Mouse (Mus musculus) ZHBTc4 (cell line): ENCODE measurements around the gene Lypla2.
A peak's percentile ranks its signal among the peaks of the same experiment; 100 is the strongest.

ENCODE experiments used
- DNase-seq: peaks from one replicate; pipeline ENCODE4 v3.0.0-alpha.2; 2011; ENCODE audit warnings: low read depth, low spot score

Lypla2 gene

GRCm38 (mm10) chr4:135921257-135922120 is 50.9 kb downstream of the Lypla2 start:
- DNase-seq, result no peak

DNA sequence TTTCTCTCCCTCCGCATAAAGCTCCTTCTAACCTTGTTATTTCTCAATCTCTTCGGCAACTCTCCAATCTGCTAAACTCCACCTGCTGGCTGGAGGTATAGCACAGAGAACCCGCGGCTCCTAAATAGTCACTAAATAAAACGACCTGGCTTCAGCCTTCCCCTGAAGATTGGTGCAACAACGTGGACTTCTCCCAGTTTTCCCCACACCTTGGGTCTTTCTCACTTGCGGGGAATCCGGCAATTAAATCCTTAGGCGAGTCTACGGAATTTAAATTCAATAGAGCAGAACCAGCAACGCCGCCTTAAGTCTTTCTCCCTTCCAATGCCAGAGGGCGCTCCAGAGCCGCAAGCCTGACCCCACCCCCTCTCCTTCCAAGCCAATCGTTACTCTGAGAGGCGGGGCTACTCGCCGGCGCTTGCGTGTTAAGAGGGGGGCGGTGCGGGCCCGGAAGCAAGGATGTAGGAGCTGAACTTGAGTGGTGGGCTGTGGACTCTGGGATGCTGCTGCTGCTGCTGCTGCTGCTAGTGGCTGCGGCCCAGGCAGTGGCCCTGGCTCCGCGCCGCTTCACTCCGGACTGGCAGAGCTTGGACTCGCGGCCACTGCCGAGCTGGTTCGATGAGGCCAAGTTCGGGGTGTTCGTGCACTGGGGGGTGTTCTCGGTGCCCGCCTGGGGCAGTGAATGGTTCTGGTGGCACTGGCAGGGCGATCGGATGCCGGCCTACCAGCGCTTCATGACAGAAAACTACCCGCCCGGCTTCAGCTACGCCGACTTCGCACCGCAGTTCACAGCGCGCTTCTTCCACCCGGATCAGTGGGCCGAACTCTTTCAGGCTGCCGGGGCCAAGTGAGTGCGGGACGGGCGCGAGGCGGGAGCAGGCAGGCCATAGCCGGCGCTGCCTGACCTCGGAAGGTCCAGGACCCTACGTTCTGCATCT is 51.9 kb downstream of the Lypla2 start, which contains the start of gene Fuca1:
TSS of gene Fuca1 (plus strand) at position 432 of the 938 bp plus-strand sequence.
- DNase-seq, result peak; percentile 99

DNA sequence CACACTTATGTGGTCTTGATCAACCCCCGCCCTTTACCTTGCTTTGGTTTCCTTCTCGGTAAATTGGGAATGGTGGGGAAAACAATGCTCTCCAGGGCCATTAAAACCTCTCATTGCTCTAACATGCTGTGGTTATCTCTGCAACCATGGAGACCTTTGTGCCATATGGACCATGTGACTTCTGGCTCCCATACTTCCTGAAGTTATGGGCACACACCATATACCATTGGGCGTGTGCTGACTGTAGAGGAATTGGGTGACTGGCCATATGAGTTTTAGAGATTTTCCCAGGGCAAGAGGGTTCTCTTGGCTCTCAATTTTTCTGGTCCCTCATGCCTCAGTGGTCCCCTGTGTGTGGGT is 53.2 kb downstream of the Lypla2 start:
- no peak for DNase-seq

- DNase-seq, result no peak
Measured at GRCm38 (mm10) chr4:135918635-135919279, 53.7 kb downstream of the Lypla2 start.
